Mouse (Mus musculus): Measurements from ENCODE around the gene Vmn1r65. TPM values are rescaled to one million over a fixed set of nuclear protein-coding genes. Genes with fewer than 3 reads are reported as not detected.
"Not testable (repeated sequence)": the region's sequence is repeated elsewhere in the genome, so short reads cannot be mapped to it uniquely, and the experiment has no call there.

Gene Vmn1r65
- polyA plus RNA-seq (2012; rRNA removed): not detected in 2 replicates

DNA sequence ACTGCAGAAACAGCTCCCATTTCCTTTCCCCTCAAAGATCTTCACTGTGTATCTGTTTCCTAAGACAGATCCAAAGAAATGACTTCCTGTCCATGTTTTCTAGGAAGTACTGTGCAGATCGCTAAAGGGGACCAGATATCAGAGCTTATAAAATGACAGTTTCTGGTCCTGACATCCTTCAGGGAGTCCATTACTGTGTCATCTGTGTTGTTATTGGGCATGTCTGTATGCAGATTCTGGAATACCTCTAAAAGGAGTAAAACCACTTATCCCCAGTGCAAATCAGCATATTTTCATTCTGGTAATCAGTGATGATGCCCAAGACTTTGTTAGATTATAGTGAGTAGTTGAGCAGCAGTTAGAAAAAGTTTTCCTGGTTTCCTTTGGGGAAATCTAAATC is at the start of gene Vmn1r65:
Gene Vmn1r65 (minus strand): TSS at position 101 of the 400 bp plus-strand sequence.
- no peak for DNase-seq (ENCODE audit: low read depth)
- no peak for TF ChIP-seq POLR2A (IDR thresholded peaks at IDR 0.05; ENCODE audit: borderline replicate concordance, extremely low read depth, insufficient read depth, insufficient read length, poor library complexity, severe bottlenecking)
- TF ChIP-seq CTCF (IDR thresholded peaks at IDR 0.05; ENCODE audit: borderline replicate concordance, extremely low read depth, insufficient read depth, insufficient read length): no peak

DNA sequence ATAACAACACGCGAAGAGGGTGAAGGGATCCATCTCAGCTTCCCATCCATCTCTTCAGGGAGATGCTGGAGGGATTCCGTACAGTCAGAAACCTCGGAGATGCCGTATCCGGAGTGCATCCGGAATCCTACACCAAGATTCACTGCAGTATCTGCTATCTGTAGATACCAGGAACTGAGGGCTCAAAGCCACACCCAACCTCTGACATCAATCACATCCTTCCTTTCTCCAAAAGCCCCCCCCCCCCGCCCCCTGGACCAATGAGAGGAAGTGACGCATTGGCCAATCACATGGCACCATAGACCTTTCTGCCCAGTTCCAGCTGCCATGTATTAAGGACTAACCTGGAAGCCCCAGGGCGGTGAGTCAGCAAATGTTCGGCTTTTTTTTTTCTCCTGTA is 34.1 kb upstream of the Vmn1r65 start, which contains the start of gene Nlrp4c:
Gene Nlrp4c (plus strand): TSS at position 301 of the 400 bp plus-strand sequence.
- DNase-seq (ENCODE audit: low read depth): no peak
- TF ChIP-seq POLR2A (IDR thresholded peaks at IDR 0.05; ENCODE audit: borderline replicate concordance, extremely low read depth, insufficient read depth, insufficient read length, poor library complexity, severe bottlenecking) (no peak), CTCF (IDR thresholded peaks at IDR 0.05; ENCODE audit: borderline replicate concordance, extremely low read depth, insufficient read depth, insufficient read length) (no peak)

DNA sequence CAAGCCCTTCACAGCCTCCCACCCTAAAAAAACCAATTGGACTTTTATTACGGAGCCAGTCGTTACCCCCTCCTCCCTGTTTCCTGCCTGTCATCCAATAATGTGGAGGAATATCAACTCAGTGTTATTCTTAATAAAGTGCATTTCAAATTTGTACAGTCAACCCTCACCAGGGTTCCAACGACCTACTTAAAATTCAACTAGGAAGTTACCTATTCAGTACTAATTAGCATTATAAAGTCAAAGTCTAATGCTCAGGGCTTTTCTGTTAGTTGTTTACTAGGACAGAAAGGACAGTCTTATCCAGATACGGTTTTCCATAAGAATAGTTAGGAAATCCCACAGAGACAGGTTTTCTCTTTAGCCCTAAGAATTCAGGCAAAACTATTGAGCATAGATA is 28.4 kb downstream of the Vmn1r65 start:
- DNase-seq (ENCODE audit: low read depth): not testable (repeated sequence)

DNA sequence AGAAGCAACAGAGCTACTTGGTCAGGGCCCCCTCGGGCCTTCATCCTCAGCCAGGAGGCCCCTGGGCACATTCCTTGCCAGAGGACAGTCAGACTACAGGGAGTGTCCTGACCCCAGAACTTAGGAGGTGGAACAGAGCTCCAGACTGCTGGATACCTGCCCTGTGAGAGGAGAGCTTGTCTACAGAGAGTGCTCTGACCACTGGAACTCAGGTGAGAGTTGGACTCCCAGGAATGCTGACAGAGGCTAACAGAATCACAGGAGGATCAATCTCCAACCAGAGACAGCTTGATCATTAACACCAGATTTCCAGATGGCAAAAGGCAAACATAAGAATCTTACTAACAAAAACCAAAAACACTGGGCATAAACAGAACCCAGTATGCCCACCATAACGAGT is 38.3 kb downstream of the Vmn1r65 start:
- DNase-seq (ENCODE audit: low read depth): not testable (repeated sequence)

Other genes starting within 250 kb of the Vmn1r65 start
- gene Vmn1r63, start 205.6 kb downstream of the Vmn1r65 start, polyA plus RNA-seq (2012; rRNA removed): not detected in 2 replicates
- gene Vmn1r64, start 126.5 kb downstream of the Vmn1r65 start, polyA plus RNA-seq (2012; rRNA removed): not detected in 2 replicates
- not detected in 2 replicates for gene Nlrp4c, start 34.2 kb upstream of the Vmn1r65 start, polyA plus RNA-seq (2012; rRNA removed)
- gene Zfp787, start 145.0 kb upstream of the Vmn1r65 start, polyA plus RNA-seq (2012; rRNA removed): 47.4 and 54.0 TPM in 2 replicates
- gene Zfp444, start 161.2 kb upstream of the Vmn1r65 start, polyA plus RNA-seq (2012; rRNA removed): 80.7 and 95.5 TPM in 2 replicates
- not detected in 2 replicates for gene Galp, start 186.1 kb upstream of the Vmn1r65 start, polyA plus RNA-seq (2012; rRNA removed)
- not detected in 2 replicates for gene Zscan5b, start 211.3 kb upstream of the Vmn1r65 start, polyA plus RNA-seq (2012; rRNA removed)
- 0.11 TPM in 1 of 2 replicates, not detected in the other for gene Epp13, start 241.7 kb upstream of the Vmn1r65 start, polyA plus RNA-seq (2012; rRNA removed)

All from brain, embryonic 14.5 days (tissue).